Mouse (Mus musculus): ENCODE measurements around the gene Fggy. TPM values are rescaled to one million over a fixed set of nuclear protein-coding genes. Genes with fewer than 3 reads are reported as not detected.
A peak's percentile ranks its signal among the peaks of the same experiment; 100 is the strongest.

Gene Fggy
- polyA plus RNA-seq, 1 experiment from 2014 or later = 10.9 TPM

DNA sequence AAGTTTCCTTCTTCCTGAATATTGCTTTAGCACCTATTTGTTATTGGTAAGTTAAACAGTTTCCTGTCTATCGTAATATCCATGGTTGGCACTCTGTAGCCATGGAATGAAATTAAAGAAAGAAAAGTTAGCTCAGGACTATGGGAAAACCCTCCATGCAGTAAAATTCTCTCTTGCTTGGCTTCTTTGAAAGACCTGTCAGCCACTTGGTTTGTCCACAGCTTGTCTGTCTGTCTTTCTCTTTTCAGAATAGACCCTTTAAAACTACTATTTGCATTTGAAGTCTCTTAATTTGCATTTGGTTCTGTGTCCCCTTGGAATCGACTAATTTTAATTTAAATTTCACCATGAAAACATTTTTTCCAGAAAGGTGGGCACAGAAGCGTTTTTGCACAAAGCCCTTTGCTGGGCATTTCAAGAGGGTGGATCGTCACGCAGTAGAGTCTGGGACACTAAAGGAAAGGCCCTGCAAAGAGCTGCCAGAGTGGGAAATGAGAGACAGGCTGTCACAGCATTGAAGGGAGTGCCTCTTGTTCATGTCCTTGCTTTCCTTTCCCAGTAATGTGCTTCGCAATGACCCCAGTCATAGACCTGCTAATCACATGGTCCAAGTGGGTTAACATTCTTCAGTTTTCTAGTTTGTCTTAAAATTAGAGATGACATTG lies 283.2 kb downstream of the Fggy start:
- no peak for ATAC-seq (replicated peaks; ENCODE audit: low FRiP score, low TSS enrichment, low read depth)
- 88% methylated on average over 6 of the region's 6 CpGs for WGBS

DNA sequence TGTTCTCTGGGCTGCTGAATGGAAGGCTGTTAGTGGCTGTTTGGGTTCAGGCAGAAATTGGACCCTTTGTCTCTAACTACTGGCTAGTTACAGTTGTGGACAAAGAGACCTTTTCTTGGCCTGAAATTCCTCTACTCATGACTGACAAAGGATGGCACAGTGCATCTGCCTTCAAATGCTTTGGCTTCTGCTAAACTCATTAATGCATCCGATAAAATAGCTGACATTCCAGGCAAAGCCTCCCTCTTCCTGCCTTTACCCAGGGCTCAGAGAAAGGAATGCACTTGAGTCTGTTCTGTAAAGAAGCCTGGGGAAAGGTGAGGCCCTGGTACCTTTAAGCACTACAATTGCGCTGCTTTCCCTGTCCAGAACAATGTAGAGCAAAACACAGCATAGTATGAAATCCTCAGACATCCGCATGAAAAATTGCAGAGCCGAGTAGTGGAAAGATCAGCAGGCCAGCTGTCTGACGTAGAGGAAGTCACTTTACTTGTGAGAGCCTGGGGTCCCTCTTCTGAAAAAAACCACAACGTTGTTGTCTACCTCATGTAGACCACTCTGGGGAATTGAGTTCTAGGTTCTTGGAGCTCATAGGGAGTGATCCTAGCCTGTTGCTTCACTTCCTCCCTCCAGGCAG lies 288.8 kb downstream of the Fggy start:
- ATAC-seq (replicated peaks; ENCODE audit: low FRiP score, low TSS enrichment, low read depth) (peak; percentile 32; the same call in 1 of the 2 replicates), DNase-seq (ENCODE audit: low spot score) (no peak)
- Histone ChIP-seq H3K36me3 (ENCODE audit: control insufficient read depth, insufficient read depth, low read length) (no peaks in the 10 kb centered on the region), H3K27ac (ENCODE audit: low read depth) (peak overlapping the region; percentile 24; the same call in 1 of the 2 replicates), H3K27me3 (replicated peaks; ENCODE audit: control insufficient read depth, insufficient read depth, low read length) (no peaks in the 10 kb centered on the region), H3K4me1 (replicated peaks; ENCODE audit: control insufficient read depth, insufficient read depth, low read length) (0 out of 2 replicates have a peak, but pooled peaks cover 5% of the 10 kb centered on the region), H3K9me3 (ENCODE audit: control insufficient read depth, low read length) (no peaks in the 10 kb centered on the region), H3K9ac (ENCODE audit: low read length) (no peak overlapping the region), H3K4me2 (ENCODE audit: low read length) (no peak overlapping the region), H3K4me3 (ENCODE audit: low read depth, low read length) (no peak overlapping the region)
- WGBS = 36% methylated on average over 6 of the region's 6 CpGs

More for the DNA sequence above, 283.2 kb downstream of the Fggy start:
- Histone ChIP-seq H3K27ac (ENCODE audit: low read depth) (no peak overlapping the region), H3K27me3 (replicated peaks; ENCODE audit: control insufficient read depth, insufficient read depth, low read length) (no peaks in the 10 kb centered on the region), H3K4me2 (ENCODE audit: low read length) (no peak overlapping the region), H3K4me3 (ENCODE audit: low read depth, low read length) (no peak overlapping the region), H3K4me1 (replicated peaks; ENCODE audit: control insufficient read depth, insufficient read depth, low read length) (no peaks in the 10 kb centered on the region), H3K9ac (ENCODE audit: low read length) (no peak overlapping the region), H3K9me3 (ENCODE audit: control insufficient read depth, low read length) (no peaks in the 10 kb centered on the region), H3K36me3 (ENCODE audit: control insufficient read depth, insufficient read depth, low read length) (no peaks in the 10 kb centered on the region)
- no peak for DNase-seq (ENCODE audit: low spot score)

DNA sequence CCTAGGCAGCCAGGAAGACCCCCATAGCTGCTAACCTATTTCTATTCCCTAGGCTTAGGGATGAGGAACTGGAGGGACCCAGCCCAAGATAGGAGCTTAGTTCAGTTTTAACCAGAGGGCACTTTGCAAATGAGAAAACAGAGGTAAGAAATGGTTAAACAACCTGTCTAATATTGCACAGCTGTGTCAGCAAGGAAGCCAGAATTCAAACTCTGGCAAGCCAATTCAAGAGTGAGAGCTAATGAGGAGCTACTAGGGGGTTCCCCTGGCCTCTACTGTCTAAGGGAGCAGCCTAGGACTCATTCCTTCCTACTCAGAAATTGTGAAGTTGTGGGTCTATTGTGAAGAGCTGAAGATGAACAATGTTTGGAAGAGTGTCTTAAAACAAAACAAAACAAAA lies 289.9 kb downstream of the Fggy start:
- Histone ChIP-seq H3K4me3 (ENCODE audit: low read depth, low read length) (no peak overlapping the region), H3K27me3 (replicated peaks; ENCODE audit: control insufficient read depth, insufficient read depth, low read length) (no peaks in the 10 kb centered on the region), H3K9ac (ENCODE audit: low read length) (no peak overlapping the region), H3K4me1 (replicated peaks; ENCODE audit: control insufficient read depth, insufficient read depth, low read length) (0 out of 2 replicates have a peak, but pooled peaks cover 5% of the 10 kb centered on the region), H3K36me3 (ENCODE audit: control insufficient read depth, insufficient read depth, low read length) (no peaks in the 10 kb centered on the region), H3K27ac (ENCODE audit: low read depth) (no peak overlapping the region), H3K9me3 (ENCODE audit: control insufficient read depth, low read length) (no peaks in the 10 kb centered on the region), H3K4me2 (ENCODE audit: low read length) (no peak overlapping the region)
- no peak for DNase-seq (ENCODE audit: low spot score)
- no peak for ATAC-seq (replicated peaks; ENCODE audit: low FRiP score, low TSS enrichment, low read depth)

DNA sequence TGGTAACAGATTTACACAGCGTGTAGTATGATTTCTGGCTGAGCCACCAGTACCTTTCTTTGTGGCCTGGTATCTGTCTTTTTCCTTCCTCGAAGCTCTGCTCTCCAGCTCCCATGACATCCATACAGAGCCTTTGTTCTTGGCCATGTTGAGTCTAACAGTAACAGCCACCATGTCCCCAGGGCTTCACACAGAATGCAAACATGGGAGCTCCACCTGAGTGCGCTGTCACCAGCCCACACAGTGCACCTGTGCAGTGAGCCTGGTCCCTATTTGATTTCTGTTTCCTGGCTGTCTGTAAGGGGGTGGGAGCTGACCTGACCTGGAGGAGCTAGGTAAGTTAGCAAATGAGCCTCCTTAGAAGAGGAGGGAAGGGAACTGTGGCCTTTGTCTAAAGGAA lies 290.4 kb downstream of the Fggy start:
- Histone ChIP-seq H3K27me3 (replicated peaks; ENCODE audit: control insufficient read depth, insufficient read depth, low read length) (no peaks in the 10 kb centered on the region), H3K27ac (ENCODE audit: low read depth) (no peak overlapping the region), H3K9ac (ENCODE audit: low read length) (no peak overlapping the region), H3K36me3 (ENCODE audit: control insufficient read depth, insufficient read depth, low read length) (no peaks in the 10 kb centered on the region), H3K4me3 (ENCODE audit: low read depth, low read length) (no peak overlapping the region), H3K4me1 (replicated peaks; ENCODE audit: control insufficient read depth, insufficient read depth, low read length) (0 out of 2 replicates have a peak, but pooled peaks cover 5% of the 10 kb centered on the region), H3K9me3 (ENCODE audit: control insufficient read depth, low read length) (no peaks in the 10 kb centered on the region), H3K4me2 (ENCODE audit: low read length) (no peak overlapping the region)
- no peak for ATAC-seq (replicated peaks; ENCODE audit: low FRiP score, low TSS enrichment, low read depth)
- WGBS = 78% methylated on average over 3 of the region's 3 CpGs
- no peak for DNase-seq (ENCODE audit: low spot score)

DNA sequence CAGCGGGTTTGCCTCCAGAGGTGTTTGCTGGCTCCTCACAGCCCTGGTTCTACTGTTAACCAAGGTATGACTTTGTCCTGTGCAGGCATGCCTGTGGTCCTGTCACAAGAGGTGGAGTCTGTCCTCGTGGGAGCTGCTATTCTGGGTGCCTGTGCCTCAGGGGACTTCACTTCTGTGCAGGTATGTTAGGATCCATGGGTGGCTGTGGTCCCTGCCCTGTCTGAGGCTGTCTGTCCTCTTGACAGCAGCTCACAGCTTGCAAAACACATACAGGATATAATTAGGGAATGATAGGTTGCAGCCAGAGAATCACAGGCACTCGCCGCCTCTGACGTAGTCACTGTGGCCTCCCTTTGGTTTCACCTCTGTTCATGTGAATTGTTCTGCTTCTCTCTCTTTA lies 292.2 kb downstream of the Fggy start:
- 74% methylated on average over 5 of the region's 5 CpGs for WGBS
- Histone ChIP-seq H3K9ac (ENCODE audit: low read length) (no peak overlapping the region), H3K4me2 (ENCODE audit: low read length) (no peak overlapping the region), H3K27ac (ENCODE audit: low read depth) (no peak overlapping the region), H3K36me3 (ENCODE audit: control insufficient read depth, insufficient read depth, low read length) (no peaks in the 10 kb centered on the region), H3K4me3 (ENCODE audit: low read depth, low read length) (no peak overlapping the region), H3K4me1 (replicated peaks; ENCODE audit: control insufficient read depth, insufficient read depth, low read length) (0 out of 2 replicates have a peak, but pooled peaks cover 5% of the 10 kb centered on the region), H3K27me3 (replicated peaks; ENCODE audit: control insufficient read depth, insufficient read depth, low read length) (no peaks in the 10 kb centered on the region), H3K9me3 (ENCODE audit: control insufficient read depth, low read length) (no peaks in the 10 kb centered on the region)
- DNase-seq (ENCODE audit: low spot score) (no peak), ATAC-seq (replicated peaks; ENCODE audit: low FRiP score, low TSS enrichment, low read depth) (no peak)

DNA sequence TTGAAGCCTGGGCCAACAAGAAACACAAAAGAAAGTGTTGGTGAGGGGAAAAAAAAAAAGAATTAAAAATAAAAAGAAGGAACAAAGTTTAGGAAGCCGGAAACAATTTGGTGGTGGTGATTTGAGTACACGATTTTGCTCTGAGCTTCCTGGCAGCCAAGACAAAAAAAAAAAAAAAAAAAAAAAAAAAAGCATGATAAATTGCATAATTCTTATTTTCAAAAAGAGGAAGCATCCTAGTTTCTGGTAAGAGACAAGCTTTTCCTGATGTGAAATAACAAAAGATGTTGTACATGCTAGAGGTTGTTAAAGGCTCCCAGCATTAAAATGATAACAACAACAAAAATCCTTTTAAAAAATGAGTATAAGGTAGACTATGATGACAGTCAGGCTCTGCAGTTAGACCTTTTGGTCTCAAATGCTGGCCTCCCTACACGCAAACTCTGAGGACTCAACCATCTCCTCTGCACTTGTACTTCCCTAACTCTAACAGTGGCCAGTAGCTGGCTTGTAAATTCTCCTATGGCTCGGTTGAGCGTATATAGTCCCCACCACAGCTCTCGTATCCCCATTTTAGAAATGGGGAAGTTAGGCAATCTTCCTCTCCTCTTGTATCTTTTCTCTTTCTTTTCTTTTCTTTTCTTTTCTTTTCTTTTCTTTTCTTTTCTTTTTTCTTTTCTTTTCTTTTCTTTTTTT lies 292.9 kb downstream of the Fggy start:
- Histone ChIP-seq H3K9me3 (ENCODE audit: control insufficient read depth, low read length) (no peaks in the 10 kb centered on the region), H3K27me3 (replicated peaks; ENCODE audit: control insufficient read depth, insufficient read depth, low read length) (no peaks in the 10 kb centered on the region), H3K4me2 (ENCODE audit: low read length) (no peak overlapping the region), H3K4me3 (ENCODE audit: low read depth, low read length) (no peak overlapping the region), H3K4me1 (replicated peaks; ENCODE audit: control insufficient read depth, insufficient read depth, low read length) (0 out of 2 replicates have a peak, but pooled peaks cover 5% of the 10 kb centered on the region), H3K27ac (ENCODE audit: low read depth) (no peak overlapping the region), H3K9ac (ENCODE audit: low read length) (no peak overlapping the region), H3K36me3 (ENCODE audit: control insufficient read depth, insufficient read depth, low read length) (no peaks in the 10 kb centered on the region)
- DNase-seq (ENCODE audit: low spot score) (no peak), ATAC-seq (replicated peaks; ENCODE audit: low FRiP score, low TSS enrichment, low read depth) (no peak)
- 86% methylated on average over 6 of the region's 6 CpGs for WGBS

DNA sequence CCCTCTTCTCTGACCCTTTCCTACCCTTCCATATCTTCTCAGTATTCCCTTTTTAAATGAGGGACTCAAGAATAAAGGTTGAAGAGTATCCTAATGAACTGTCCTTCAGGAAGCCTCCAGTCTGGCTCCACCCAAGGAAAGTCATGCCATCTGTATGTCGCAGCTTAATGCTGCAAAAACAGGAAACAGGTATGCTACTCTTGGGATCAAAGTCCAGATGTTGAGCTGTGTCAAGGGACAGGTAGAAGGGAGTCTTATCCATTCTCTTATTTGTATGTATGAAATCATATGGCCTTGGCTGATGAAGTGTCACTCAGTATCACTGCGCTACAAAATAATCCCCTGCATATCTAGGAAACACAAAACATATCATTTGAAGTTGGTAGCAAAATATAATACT lies 294.9 kb downstream of the Fggy start:
- Histone ChIP-seq H3K4me2 (ENCODE audit: low read length) (no peak overlapping the region), H3K9ac (ENCODE audit: low read length) (no peak overlapping the region), H3K27me3 (replicated peaks; ENCODE audit: control insufficient read depth, insufficient read depth, low read length) (no peaks in the 10 kb centered on the region), H3K27ac (ENCODE audit: low read depth) (no peak overlapping the region), H3K4me3 (ENCODE audit: low read depth, low read length) (no peak overlapping the region), H3K36me3 (ENCODE audit: control insufficient read depth, insufficient read depth, low read length) (no peaks in the 10 kb centered on the region), H3K4me1 (replicated peaks; ENCODE audit: control insufficient read depth, insufficient read depth, low read length) (no peaks in the 10 kb centered on the region), H3K9me3 (ENCODE audit: control insufficient read depth, low read length) (no peaks in the 10 kb centered on the region)
- 89% methylated on average over 2 of the region's 2 CpGs for WGBS
- DNase-seq (ENCODE audit: low spot score) (no peak), ATAC-seq (replicated peaks; ENCODE audit: low FRiP score, low TSS enrichment, low read depth) (no peak)

DNA sequence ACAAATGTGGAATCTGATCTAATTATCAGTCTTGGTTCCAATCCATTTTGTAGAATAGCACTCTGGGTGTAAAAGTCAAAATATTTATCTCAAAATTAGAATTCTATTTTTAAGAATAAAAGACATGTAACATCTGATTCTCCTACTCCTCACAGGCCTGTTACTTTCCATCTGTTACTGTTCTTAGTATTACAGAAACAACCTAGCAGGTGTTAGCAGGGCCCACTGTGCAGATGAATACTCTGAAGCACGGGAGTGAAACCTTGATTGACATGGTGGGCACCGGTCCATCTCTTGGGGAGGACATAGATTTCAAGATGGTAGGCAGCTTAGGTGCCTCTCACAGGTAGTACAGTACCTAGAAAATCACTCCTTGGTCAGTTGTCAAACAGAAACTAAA lies 298.7 kb downstream of the Fggy start:
- DNase-seq (ENCODE audit: low spot score) = no peak
- Histone ChIP-seq H3K36me3 (ENCODE audit: control insufficient read depth, insufficient read depth, low read length) (no peaks in the 10 kb centered on the region), H3K4me3 (ENCODE audit: low read depth, low read length) (no peak overlapping the region), H3K9ac (ENCODE audit: low read length) (no peak overlapping the region), H3K9me3 (ENCODE audit: control insufficient read depth, low read length) (no peaks in the 10 kb centered on the region), H3K27me3 (replicated peaks; ENCODE audit: control insufficient read depth, insufficient read depth, low read length) (no peaks in the 10 kb centered on the region), H3K4me1 (replicated peaks; ENCODE audit: control insufficient read depth, insufficient read depth, low read length) (0 out of 2 replicates have a peak, but pooled peaks cover 2% of the 10 kb centered on the region), H3K27ac (ENCODE audit: low read depth) (no peak overlapping the region), H3K4me2 (ENCODE audit: low read length) (no peak overlapping the region)
- WGBS = 80% methylated on average over 2 of the region's 2 CpGs
- ATAC-seq (replicated peaks; ENCODE audit: low FRiP score, low TSS enrichment, low read depth) = no peak

All from intestine, embryonic 14.5 days (tissue).